Mouse (Mus musculus): ENCODE results near the gene Runx1. TPM values are rescaled to one million over a fixed set of nuclear protein-coding genes. Genes with fewer than 3 reads are reported as not detected.

Gene Runx1
- total RNA-seq, 2 experiments from 2014 or later, result 121 to 155 TPM

DNA sequence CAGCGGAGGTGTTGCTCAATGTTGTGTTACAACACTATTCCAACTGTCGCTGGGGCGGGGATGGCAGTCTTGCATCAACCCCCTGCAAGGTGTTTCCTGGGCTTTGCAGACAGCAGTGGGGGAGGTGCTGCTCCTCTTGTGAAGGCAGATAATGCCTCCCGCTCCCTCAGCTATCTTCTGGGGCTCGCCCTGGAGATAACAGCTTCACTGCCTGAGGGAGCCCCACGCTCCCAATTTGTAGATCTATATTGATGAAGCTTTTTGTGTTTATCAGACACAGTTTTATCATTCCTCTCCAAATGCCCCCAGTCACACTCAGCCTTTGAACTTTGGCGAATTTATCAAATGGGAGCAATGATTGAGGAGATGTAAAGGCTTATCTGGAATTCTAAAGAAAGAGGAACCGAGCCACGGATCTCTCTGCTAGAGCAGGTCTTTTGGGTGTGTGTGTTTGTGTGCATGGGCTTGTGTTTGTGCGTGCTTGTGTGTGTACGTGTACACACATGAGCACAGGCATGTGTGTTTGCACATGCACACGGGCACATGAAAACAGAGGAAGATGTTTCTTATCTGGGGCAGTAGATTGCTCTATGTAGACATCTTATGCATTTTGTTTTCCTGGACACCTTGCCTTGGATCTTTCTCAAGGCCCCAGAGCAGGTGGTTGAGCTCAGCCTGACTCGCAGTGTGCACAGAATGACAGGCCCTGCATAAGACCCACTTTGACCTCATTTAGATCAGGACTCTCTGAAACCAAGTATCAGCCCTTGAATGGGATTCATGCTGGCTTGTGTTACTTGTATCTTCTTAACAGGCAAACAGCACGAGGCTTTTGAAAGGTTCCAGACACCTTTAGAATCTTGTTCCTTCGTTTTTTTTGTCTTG, 110.1 kb downstream of the Runx1 start:
- ATAC-seq (replicated peaks; ENCODE audit: low FRiP score, poor library complexity, severe bottlenecking), result peak; percentile 74

DNA sequence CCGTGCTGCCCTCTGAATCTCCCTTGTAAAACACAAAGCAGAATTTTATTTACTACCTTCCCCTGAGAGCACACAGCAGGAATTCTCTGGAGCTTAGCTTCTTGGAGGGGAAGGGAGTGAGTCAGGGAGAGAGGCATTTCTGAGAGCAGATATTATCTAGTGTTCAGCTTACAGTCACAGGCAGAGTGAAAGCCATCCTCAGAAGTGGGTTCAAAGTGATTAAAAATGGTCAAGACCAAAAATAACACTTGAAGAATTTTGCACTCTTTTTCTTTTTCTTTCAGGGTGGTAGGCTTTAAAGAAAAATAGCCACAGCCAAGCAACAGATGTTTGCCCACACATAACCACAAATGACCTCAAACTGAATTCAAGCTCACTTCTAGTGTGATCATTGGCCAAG, 115.8 kb downstream of the Runx1 start:
- no peak for ATAC-seq (replicated peaks; ENCODE audit: low FRiP score, poor library complexity, severe bottlenecking)

DNA sequence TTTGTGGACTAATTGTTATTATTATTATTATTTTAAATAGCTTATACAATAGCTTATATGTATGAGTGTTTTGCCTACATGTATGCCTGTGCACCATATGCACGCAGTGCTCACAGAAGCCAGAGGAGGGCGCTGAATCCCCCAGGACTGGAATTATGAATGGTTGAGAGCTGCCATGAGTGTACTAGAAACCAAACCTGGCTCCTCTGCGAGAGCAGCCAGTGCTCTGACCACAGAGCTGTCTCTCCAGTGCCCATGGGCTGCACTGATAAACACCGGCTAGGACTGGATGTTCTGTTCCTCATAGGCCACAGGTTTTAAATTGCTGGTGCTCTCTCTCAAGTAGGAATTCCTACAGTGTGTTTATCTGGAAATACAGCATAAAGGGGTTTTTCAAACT, 117.2 kb downstream of the Runx1 start:
- ATAC-seq (replicated peaks; ENCODE audit: low FRiP score, poor library complexity, severe bottlenecking), result peak; percentile 50; the same call in 1 of the 2 replicates

GRCm38 (mm10) chr16:92707712-92708111, 118.2 kb downstream of the Runx1 start:
- no peak for ATAC-seq (replicated peaks; ENCODE audit: low FRiP score, poor library complexity, severe bottlenecking)

GRCm38 (mm10) chr16:92707146-92707545, 118.8 kb downstream of the Runx1 start:
- no peak for ATAC-seq (replicated peaks; ENCODE audit: low FRiP score, poor library complexity, severe bottlenecking)

DNA sequence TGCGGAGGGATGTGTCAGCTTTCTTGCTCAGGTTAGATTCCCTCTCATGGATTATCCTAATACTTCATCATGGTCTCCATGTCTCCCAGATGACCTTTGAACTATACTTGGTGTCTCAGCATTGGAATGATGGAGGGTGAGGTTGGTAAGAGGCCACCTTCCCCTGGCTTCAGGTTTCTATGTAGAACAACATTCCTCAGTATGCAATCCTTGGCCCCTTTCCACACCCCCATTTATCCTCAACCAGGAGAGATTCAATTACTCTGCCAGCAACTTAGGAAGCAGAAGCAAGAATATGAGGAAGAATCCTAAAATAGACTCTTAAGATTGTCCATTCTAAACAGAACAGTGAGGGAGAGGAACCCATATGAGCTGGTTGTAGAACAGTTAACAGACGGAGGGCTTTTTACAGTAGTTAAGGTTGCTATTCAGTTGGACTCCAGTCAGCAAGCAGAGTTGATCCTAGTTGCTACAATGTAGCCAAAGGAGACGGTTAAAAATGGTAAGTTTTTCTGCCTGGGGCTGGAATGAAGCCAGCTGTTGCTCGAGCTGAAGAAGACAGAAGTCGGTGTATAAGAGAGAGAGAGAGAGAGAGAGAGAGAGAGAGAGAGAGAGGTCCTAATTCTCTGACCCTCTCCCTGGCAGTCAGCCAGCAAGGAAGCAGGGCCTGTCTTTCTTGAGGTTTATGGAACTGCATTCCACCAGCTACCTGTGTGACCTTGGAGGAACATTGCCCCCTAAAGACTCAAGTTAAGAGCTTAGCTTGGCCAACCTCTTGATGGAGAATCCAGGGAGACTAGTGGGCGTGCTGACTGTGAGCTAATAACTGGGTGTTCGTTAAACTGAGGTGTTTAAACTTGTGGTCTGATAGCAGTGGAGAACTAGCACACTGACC, 120.1 kb downstream of the Runx1 start:
- no peak for ATAC-seq (replicated peaks; ENCODE audit: low FRiP score, poor library complexity, severe bottlenecking)

- ATAC-seq (replicated peaks; ENCODE audit: low FRiP score, poor library complexity, severe bottlenecking), result no peak
Measured at GRCm38 (mm10) chr16:92703850-92704249, 122.1 kb downstream of the Runx1 start.

GRCm38 (mm10) chr16:92699531-92700397, 126.2 kb downstream of the Runx1 start:
- ATAC-seq (replicated peaks; ENCODE audit: low FRiP score, poor library complexity, severe bottlenecking), result no peak

DNA sequence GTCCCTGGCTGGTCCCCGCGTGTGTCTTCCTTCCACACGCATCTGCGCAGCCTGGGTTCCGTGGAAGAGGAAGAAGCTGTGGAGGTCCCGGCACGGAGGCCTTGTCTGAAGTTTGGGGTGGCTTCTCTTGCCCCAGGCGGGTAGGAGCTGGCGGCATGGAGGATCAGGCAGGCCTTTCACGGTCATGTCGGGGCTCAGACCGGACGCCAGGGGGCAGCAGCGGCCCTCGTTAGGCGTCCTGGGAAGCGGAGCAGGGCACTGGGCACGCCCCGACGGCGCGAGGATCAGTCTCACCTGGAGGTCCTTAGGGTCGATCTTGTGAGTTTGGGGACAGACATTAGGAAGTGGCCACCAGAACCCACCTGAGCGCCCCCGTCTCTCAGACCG, 127.3 kb downstream of the Runx1 start:
- peak; percentile 85 for ATAC-seq (replicated peaks; ENCODE audit: low FRiP score, poor library complexity, severe bottlenecking)

DNA sequence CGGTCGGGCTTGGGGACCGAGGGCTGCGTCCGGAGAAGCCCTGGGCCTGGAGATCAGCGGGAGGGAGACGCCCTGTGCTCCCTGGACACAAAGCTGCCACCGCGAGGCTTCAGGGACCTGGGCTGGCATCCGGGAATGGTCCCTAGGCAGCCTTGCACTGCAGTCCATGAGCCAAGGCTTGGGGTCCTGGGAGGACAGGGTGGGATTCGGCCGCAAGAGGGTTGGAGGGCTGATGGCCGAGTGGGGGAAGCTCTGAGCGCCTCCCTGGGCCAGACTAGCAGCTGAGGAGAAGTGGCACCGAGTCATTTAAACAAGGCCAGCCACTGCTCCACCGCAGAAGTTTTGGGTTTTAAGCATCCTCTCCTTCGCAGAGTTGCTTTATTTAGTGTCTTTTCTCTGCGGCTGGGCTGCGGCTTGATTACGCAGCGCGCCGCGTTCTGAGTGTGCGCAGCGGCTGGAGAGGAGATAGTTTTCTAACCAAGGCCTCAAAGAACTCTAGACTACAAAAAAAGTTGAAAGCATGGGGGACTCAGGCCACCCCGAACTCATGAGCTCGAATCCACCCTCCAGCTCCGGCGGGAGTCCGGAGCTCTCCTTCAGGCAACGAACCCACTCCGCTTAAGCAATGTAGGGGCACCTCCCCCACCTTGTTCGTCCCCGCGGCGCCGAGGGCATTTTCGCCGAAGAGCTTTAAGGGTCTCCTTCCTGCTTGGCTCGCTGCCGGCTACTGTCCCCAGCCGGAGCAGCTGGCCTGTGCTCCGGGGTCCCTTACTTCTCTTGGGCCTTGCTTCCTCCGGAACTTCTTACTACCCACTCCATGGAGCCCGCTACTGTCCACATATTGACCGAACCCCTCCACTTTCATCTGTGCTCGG, 128.0 kb downstream of the Runx1 start:
- peak; percentile 48 for ATAC-seq (replicated peaks; ENCODE audit: low FRiP score, poor library complexity, severe bottlenecking)

DNA sequence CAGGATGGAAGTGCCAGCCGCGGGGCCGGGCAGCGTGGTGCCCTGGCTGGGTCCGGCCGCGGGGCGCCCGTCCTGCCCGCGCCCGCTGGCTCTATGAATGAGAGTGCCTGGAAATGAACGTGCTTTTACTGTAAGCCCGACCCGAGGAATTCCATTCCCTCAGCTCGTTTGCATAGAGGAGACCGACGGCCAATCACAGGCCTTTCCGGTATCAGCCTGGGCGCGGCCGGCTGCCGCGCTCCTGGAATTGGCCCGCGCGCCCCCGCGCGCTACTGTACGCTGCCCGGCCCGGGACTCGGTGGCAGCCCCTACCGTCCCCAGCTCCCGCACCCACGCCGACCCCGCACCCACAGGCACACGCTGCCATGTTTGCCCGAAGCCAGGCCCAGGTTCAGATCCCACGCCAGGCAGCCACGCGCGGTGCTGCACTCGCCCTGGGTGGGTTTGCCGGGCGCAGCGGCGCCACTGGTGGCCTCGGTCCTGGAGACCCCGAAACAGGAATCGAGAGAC, 128.7 kb downstream of the Runx1 start:
- ATAC-seq (replicated peaks; ENCODE audit: low FRiP score, poor library complexity, severe bottlenecking), result peak; percentile 80

DNA sequence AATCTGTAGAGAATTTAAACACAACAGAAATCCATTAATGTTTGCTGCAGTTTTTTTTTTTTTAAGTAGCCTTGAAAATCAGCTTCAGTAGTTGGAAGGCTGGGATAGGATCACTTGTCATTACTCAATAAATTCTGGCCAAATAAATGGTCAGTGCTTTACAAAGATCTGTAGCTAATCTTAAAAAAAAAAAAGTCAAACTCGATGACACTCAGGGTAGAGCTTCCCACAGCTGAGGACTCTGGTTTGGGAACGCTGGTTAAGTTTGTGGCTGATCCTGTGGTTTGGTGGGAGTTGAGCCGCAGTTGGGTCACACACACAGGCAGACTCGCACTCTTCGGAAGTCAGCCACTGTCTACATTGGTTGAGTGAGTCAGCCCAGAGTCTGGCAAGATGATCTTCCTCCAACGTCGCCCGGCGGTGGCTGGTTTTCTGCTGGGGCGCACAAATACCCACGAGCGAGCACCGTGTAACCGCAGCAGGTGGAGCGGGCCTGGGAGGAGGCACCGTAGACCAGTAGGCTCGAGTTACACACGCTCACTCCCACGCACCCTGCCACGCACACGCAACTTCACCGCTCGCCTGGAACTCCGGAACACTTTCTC, 129.4 kb downstream of the Runx1 start:
- ATAC-seq (replicated peaks; ENCODE audit: low FRiP score, poor library complexity, severe bottlenecking), result peak; percentile 30; the same call in 1 of the 2 replicates

GRCm38 (mm10) chr16:92695981-92696380, 130.0 kb downstream of the Runx1 start:
- ATAC-seq (replicated peaks; ENCODE audit: low FRiP score, poor library complexity, severe bottlenecking), result no peak

DNA sequence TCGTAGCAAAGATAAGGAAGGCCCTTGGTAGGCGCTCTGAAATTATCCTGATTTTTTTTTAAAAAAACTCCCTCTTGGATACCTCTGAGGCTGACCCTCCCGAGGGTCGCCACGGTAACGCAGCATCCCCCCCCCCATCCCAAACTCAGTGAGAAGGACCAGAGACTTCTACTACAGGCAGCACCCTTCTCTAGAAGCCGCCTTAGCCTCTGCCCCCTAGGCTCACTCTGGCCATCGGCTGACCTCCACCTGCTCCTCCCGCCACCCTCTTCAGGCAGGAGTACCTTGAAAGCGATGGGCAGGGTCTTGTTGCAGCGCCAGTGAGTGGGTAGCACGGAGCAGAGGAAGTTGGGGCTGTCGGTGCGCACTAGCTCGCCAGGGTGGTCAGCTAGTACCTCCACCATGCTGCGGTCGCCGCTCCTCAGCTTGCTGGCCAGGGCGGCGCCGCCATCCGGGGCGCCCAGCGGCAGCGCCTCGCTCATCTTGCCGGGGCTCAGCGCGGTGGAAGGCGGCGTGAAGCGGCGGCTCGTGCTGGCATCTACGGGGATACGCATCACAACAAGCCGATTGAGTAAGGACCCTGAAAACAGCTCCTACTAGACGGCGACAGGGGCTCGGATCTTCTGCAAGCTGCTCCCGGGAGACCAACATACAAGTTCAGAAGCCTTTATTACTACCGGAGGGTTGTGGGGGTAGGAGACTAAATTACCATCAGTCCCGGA, 130.6 kb downstream of the Runx1 start:
- ATAC-seq (replicated peaks; ENCODE audit: low FRiP score, poor library complexity, severe bottlenecking), result no peak

- no peak for ATAC-seq (replicated peaks; ENCODE audit: low FRiP score, poor library complexity, severe bottlenecking)
Measured at GRCm38 (mm10) chr16:92694496-92695106, 131.3 kb downstream of the Runx1 start.

- ATAC-seq (replicated peaks; ENCODE audit: low FRiP score, poor library complexity, severe bottlenecking), result no peak
Measured at GRCm38 (mm10) chr16:92690759-92691158, 135.2 kb downstream of the Runx1 start.

DNA sequence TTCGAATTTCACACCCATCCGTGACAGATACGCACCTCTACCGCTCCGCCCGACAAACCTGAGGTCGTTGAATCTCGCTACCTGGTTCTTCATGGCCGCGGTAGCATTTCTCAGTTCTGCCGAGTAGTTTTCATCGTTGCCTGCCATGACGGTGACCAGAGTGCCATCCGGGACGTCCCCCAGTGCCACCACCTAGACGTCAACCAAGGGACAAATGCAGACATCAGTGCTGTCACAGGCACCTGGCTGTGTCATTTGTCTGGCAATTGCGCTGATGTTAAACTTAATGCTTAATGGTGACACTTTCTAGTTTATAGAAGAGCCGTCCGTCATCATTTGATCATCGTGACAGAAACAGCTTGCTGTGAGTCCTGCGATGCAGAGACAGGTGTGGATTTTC, 137.0 kb downstream of the Runx1 start:
- ATAC-seq (replicated peaks; ENCODE audit: low FRiP score, poor library complexity, severe bottlenecking), result no peak
